Mouse (Mus musculus) lung, postnatal 0 days (tissue): ENCODE measurements around the gene Pgd. TPM values are rescaled to one million over a fixed set of nuclear protein-coding genes. Genes with fewer than 3 reads are reported as not detected.

Experiments used
- ATAC-seq: fragments of 200-750 bp; cut with Nextera tagmentation; 2 replicates; pipeline ENCODE4 v1.8.0; 2017; ENCODE audit warnings: moderate library complexity
- DNase-seq: peaks from one replicate; pipeline ENCODE4 v3.0.0-alpha.2; 2016; ENCODE audit warnings: low spot score
- H3K27ac ChIP-seq: fragments of 300-500 bp; sonication (generic); 2 replicates; pipeline ENCODE4 v1.5.1; 2014; ENCODE audit warnings: antibody characterized with exemption, mild to moderate bottlenecking, low read length, mixed read lengths
- H3K27me3 ChIP-seq: fragments of 300-500 bp; sonication (generic); replicated peaks from 2 replicates; pipeline ENCODE4 v1.6.1; 2014; ENCODE audit warnings: low read length, mixed read lengths; ENCODE audit not compliant: insufficient read depth
- H3K36me3 ChIP-seq: fragments of 300-500 bp; sonication (generic); 2 replicates; pipeline ENCODE4 v1.6.1; 2014; ENCODE audit warnings: low read length, mixed read lengths; ENCODE audit not compliant: insufficient read depth
- H3K4me1 ChIP-seq: fragments of 300-500 bp; sonication (generic); 2 replicates; pipeline ENCODE4 v1.6.1; 2014; ENCODE audit warnings: antibody characterized with exemption, low read depth, low read length, mixed read lengths; ENCODE audit not compliant: insufficient read depth
- H3K4me2 ChIP-seq: fragments of 300-500 bp; sonication (generic); replicated peaks from 2 replicates; pipeline ENCODE4 v1.6.1; 2014; ENCODE audit warnings: low read depth, mild to moderate bottlenecking, low read length, moderate library complexity, mixed read lengths
- H3K4me3 ChIP-seq: fragments of 300-500 bp; sonication (generic); 2 replicates; pipeline ENCODE4 v1.5.1; 2014; ENCODE audit warnings: low read depth, low read length
- H3K9ac ChIP-seq: fragments of 300-500 bp; sonication (generic); replicated peaks from 2 replicates; pipeline ENCODE4 v1.6.1; 2014; ENCODE audit warnings: low read depth, mild to moderate bottlenecking
- H3K9me3 ChIP-seq: fragments of 300-500 bp; sonication (generic); 2 replicates; pipeline ENCODE4 v1.6.1; 2016; ENCODE audit warnings: low read length, mixed read lengths
- CTCF ChIP-seq: IDR thresholded peaks from 2 replicates; pipeline ENCODE4 v1.5.1; 2016; ENCODE audit warnings: antibody characterized with exemption, mild to moderate bottlenecking
- EP300 ChIP-seq: IDR thresholded peaks from 2 replicates; pipeline ENCODE4 v1.6.1; 2016; ENCODE audit warnings: antibody characterized with exemption, mild to moderate bottlenecking, control low read depth
- WGBS: fragments of 180-500 bp; shearing (Covaris S2); extraction: QIAGEN DNeasy Blood & Tissue Kit; methylation state at CpG from one replicate; pipeline ENCODE4 v1.1.7; 2014; 5-methylcytosine and 5-hydroxymethylcytosine counted together
- polyA plus RNA-seq: library from polyadenylated mRNA; unstranded; fragments of >200 nt; fragmentation: Nextera tagmentation; extraction: Ambion mirVana; gene quantifications from 2 replicates; pipeline ENCODE4 v1.2.1, GENCODE M21; 2015

Gene Pgd
- polyA plus RNA-seq, 1 experiment from 2014 or later, result 119 TPM

DNA sequence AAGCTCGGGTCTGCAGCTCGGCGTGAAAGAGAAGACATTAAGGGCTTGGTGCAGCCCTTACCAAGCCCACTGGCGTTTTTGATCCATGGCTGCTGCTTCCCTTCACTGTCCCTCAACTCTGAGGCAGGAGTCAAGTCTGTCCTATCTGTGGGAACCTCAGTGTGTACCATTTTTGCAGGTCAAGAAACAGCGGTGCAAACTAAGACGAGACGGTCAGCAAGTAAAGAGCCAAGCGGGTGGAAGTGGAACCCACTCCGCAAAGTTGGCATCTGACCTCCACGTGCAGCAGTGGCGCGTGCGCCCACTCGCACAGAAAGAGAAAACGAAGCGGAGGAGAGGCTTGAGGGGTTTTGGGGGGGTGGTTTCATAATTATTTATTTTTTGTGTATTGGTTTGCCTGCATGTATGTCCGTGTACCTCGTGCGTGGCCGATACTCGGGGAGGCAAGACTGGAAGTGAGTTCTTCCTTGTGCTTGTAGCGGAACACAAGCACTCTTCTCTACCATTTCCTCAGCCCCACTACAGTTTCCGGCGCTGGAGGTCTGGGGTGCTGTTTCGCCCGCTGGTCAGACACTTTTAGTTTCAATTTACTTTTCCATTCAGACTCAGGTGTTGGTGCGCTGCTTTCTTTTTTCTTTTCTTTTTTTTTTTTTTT lies 513 bp upstream of the Pgd start:
- H3K4me3 ChIP-seq, result peak overlapping the region; percentile 72
- no peaks in the 10 kb centered on the region for H3K9me3 ChIP-seq
- H3K27me3 ChIP-seq, result no peaks in the 10 kb centered on the region
- WGBS, result 2% methylated on average over 27 of the region's 27 CpGs
- DNase-seq (peak; percentile 61), ATAC-seq (peak; percentile 1; the same call in 1 of the 2 replicates)
- H3K36me3 ChIP-seq, result no peaks in the 10 kb centered on the region
- peak overlapping the region; percentile 58 for H3K9ac ChIP-seq
- peak overlapping the region; percentile 94 for H3K4me2 ChIP-seq
- 0 out of 2 replicates have a peak, but pooled peaks cover 6% of the 10 kb centered on the region for H3K4me1 ChIP-seq
- H3K27ac ChIP-seq, result peak overlapping the region; percentile 88
- TF ChIP-seq EP300 (no peak), CTCF (no peak)

DNA sequence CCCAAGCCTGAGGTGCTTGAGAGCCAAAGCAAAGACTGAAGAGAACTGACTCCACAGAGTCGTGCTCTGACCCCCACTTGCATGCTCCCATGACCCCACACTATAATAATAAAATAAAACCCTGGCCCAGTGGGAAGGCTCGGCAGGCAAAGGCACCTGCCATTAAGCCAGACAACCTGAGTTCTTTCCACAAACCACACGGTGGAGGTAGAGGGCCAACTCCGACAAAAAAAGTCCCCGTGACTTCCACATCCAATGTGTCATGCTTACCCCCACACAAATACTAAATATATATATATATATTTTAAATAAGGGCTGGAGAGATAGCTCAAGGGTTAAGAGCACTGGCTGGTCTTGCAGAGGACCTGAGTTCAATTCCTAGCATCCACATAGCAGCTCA lies 2.4 kb downstream of the Pgd start:
- H3K27me3 ChIP-seq, result no peaks in the 10 kb centered on the region
- H3K27ac ChIP-seq, result no peak overlapping the region
- TF ChIP-seq CTCF (peak; percentile 53), EP300 (no peak)
- H3K36me3 ChIP-seq, result peaks cover 20% of the 10 kb centered on the region; the same call in 1 of the 2 replicates
- 52% methylated on average over 5 of the region's 5 CpGs for WGBS
- no peak for DNase-seq
- 0 out of 2 replicates have a peak overlapping the region, but pooled peaks have one; percentile 8 for H3K4me2 ChIP-seq
- no peaks in the 10 kb centered on the region for H3K9me3 ChIP-seq
- ATAC-seq, result no peak
- H3K9ac ChIP-seq, result no peak overlapping the region
- no peaks in the 10 kb centered on the region for H3K4me1 ChIP-seq
- no peak overlapping the region for H3K4me3 ChIP-seq

DNA sequence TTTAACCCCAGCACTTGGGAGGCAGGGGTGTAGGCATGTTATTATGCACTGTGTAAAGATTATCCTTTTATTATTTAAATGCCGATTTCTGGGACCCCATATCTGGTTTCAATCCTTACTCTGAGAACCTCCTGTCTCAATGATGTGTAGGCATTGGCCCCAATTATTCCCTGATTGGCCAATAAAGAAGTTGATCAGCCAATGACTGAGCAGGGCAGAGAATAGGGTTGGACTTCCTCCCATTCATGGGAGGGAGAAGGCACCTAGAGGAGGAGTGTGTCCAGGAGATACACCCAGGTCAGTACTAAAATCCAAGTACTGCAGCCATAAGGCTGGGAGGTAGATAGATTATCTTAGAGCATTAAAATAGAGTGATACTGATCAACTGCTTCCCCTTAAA lies 3.4 kb downstream of the Pgd start:
- H3K4me3 ChIP-seq, result no peak overlapping the region
- 61% methylated on average over 1 of the region's 1 CpGs for WGBS
- no peaks in the 10 kb centered on the region for H3K27me3 ChIP-seq
- H3K9ac ChIP-seq, result no peak overlapping the region
- no peaks in the 10 kb centered on the region for H3K4me1 ChIP-seq
- peaks cover 28% of the 10 kb centered on the region; the same call in 1 of the 2 replicates for H3K36me3 ChIP-seq
- ATAC-seq (no peak), DNase-seq (no peak)
- no peak for TF ChIP-seq CTCF
- TF ChIP-seq EP300, result no peak
- no peak overlapping the region for H3K27ac ChIP-seq
- H3K9me3 ChIP-seq, result no peaks in the 10 kb centered on the region
- no peak overlapping the region for H3K4me2 ChIP-seq

DNA sequence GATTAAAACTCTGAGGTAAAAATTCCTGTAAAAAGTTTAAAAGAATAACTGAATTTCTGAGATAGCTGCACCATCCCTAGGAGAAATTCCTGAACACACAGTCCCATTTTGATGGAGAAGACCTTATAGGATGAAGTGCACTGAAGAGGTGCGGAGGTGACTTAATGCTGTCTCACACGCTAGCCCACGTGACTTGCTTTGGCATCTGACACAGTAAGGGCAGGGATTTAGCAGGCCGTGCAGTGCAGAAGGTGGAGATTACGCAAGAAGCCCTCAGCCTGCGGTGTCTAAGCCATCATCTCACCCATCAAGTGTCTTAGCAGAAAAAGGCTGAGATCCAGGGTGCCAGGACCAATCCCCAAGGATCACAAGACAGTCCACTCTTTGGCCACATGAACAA lies 5.4 kb downstream of the Pgd start:
- no peaks in the 10 kb centered on the region for H3K27me3 ChIP-seq
- no peak overlapping the region for H3K9ac ChIP-seq
- H3K27ac ChIP-seq, result no peak overlapping the region
- H3K4me1 ChIP-seq, result no peaks in the 10 kb centered on the region
- 73% methylated on average over 6 of the region's 6 CpGs for WGBS
- TF ChIP-seq CTCF (no peak), EP300 (no peak)
- ATAC-seq, result no peak
- no peak overlapping the region for H3K4me3 ChIP-seq
- H3K9me3 ChIP-seq, result no peaks in the 10 kb centered on the region
- peaks cover 44% of the 10 kb centered on the region for H3K36me3 ChIP-seq
- H3K4me2 ChIP-seq, result no peak overlapping the region
- no peak for DNase-seq

DNA sequence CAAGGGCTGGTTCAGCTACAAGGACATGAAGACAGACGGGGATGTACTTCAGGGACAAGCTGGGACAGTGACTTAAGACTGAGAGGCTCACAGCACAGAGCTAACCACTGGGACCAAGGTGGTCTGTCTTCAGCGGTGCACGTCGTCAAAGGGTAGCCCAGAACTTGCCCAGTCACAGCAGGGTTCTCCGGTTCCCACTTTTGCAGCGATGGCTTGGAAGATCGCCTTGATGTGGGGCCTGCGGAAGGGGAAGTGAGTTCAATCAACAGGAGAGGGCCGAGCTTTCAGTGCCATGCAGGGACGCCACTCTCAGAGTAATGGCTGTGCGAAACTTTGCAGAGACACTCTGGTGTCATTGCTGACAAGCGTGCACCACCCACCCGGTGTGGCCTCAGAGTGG lies 6.7 kb downstream of the Pgd start:
- 89% methylated on average over 13 of the region's 13 CpGs for WGBS
- Histone ChIP-seq H3K27ac (no peak overlapping the region), H3K4me3 (no peak overlapping the region), H3K9ac (no peak overlapping the region), H3K27me3 (no peaks in the 10 kb centered on the region), H3K4me1 (no peaks in the 10 kb centered on the region), H3K4me2 (no peak overlapping the region), H3K36me3 (peaks cover 47% of the 10 kb centered on the region), H3K9me3 (no peaks in the 10 kb centered on the region)
- DNase-seq, result no peak
- no peak for ATAC-seq
- TF ChIP-seq CTCF (no peak), EP300 (no peak)

DNA sequence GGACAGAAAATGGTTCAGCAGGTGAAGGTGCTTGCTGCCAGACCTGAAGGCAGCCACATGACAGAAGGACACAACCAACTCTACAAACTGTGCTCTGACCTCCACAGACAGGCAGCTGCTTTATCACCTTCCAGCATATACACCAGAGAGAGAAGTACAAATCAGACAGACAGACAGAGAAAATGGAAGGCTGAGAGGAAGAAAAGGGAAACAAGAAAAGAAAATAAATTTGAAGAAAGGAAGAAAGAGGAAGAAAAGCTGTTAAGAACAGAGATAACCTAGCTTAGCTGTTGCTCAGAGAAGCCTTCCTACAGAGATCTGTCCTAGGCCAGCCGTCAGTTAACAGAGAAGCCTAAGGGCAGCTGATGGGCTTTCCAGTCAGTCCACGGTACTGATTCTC lies 7.4 kb downstream of the Pgd start:
- no peak overlapping the region for H3K27ac ChIP-seq
- no peaks in the 10 kb centered on the region for H3K9me3 ChIP-seq
- H3K4me1 ChIP-seq, result no peaks in the 10 kb centered on the region
- no peak overlapping the region for H3K9ac ChIP-seq
- DNase-seq (no peak), ATAC-seq (no peak)
- WGBS, result 81% methylated on average over 2 of the region's 2 CpGs
- no peaks in the 10 kb centered on the region for H3K27me3 ChIP-seq
- TF ChIP-seq EP300 (no peak), CTCF (no peak)
- no peak overlapping the region for H3K4me2 ChIP-seq
- H3K36me3 ChIP-seq, result peaks cover 50% of the 10 kb centered on the region
- no peak overlapping the region for H3K4me3 ChIP-seq
